Mouse (Mus musculus) neutrophil, adult 5-6 weeks (primary cell): Measurements from ENCODE around the gene Ltbr. TPM values are rescaled to one million over a fixed set of nuclear protein-coding genes. Genes with fewer than 3 reads are reported as not detected.

Experiments used
- ATAC-seq: fragments of 151-379, 151-347 bp; 2 replicates; pipeline ENCODE4 v1.8.0; 2017; ENCODE audit warnings: mild to moderate bottlenecking, moderate TSS enrichment; ENCODE audit not compliant: insufficient number of reproducible peaks, poor library complexity, low FRiP score, severe bottlenecking; ENCODE audit errors: extremely low read depth
- total RNA-seq: library from RNA; stranded (forward); fragments of 200-1000 nt; gene quantifications from 2 replicates; pipeline ENCODE4 v1.2.3, GENCODE M21; 2017

Ltbr gene
- 43.7 and 45.6 TPM in 2 replicates for total RNA-seq

GRCm38 (mm10) chr6:125313546-125314230 lies at the start of gene Ltbr:
Gene Ltbr (minus strand): TSS chr6:125313885.
- ATAC-seq, result peak; percentile 73

GRCm38 (mm10) chr6:125363021-125363420 lies 49.3 kb upstream of the Ltbr start:
- no peak for ATAC-seq

GRCm38 (mm10) chr6:125361467-125362291 lies 48.0 kb upstream of the Ltbr start:
- no peak for ATAC-seq

GRCm38 (mm10) chr6:125360846-125361245 lies 47.2 kb upstream of the Ltbr start:
- no peak for ATAC-seq

- peak; percentile 4; the same call in 1 of the 2 replicates for ATAC-seq
Observed at GRCm38 (mm10) chr6:125359999-125360398, 46.3 kb upstream of the Ltbr start.

- ATAC-seq, result no peak
Observed at GRCm38 (mm10) chr6:125357334-125357733, 43.6 kb upstream of the Ltbr start.

- ATAC-seq, result no peak
Observed at GRCm38 (mm10) chr6:125356264-125356663, 42.6 kb upstream of the Ltbr start.

GRCm38 (mm10) chr6:125355197-125355741 lies 41.6 kb upstream of the Ltbr start:
- ATAC-seq, result no peak

- ATAC-seq, result no peak
Observed at GRCm38 (mm10) chr6:125354352-125355151, 40.9 kb upstream of the Ltbr start.

- no peak for ATAC-seq
Observed at GRCm38 (mm10) chr6:125353655-125354054, 40.0 kb upstream of the Ltbr start.

- no peak for ATAC-seq
Observed at GRCm38 (mm10) chr6:125353221-125353620, 39.5 kb upstream of the Ltbr start.

GRCm38 (mm10) chr6:125352811-125353210 lies 39.1 kb upstream of the Ltbr start:
- ATAC-seq, result no peak

- ATAC-seq, result no peak
Observed at GRCm38 (mm10) chr6:125352046-125352384, 38.3 kb upstream of the Ltbr start.

GRCm38 (mm10) chr6:125351368-125352045 lies 37.8 kb upstream of the Ltbr start:
- ATAC-seq, result peak; percentile 68

GRCm38 (mm10) chr6:125350995-125351324 lies 37.3 kb upstream of the Ltbr start:
- no peak for ATAC-seq

- peak; percentile 11; the same call in 1 of the 2 replicates for ATAC-seq
Observed at GRCm38 (mm10) chr6:125350231-125350994, 36.7 kb upstream of the Ltbr start.

GRCm38 (mm10) chr6:125349575-125350230 lies 36.0 kb upstream of the Ltbr start:
- ATAC-seq, result peak; percentile 56
